ENCODE assay signal across 20 mouse cellular contexts in the genomic region with DNA sequence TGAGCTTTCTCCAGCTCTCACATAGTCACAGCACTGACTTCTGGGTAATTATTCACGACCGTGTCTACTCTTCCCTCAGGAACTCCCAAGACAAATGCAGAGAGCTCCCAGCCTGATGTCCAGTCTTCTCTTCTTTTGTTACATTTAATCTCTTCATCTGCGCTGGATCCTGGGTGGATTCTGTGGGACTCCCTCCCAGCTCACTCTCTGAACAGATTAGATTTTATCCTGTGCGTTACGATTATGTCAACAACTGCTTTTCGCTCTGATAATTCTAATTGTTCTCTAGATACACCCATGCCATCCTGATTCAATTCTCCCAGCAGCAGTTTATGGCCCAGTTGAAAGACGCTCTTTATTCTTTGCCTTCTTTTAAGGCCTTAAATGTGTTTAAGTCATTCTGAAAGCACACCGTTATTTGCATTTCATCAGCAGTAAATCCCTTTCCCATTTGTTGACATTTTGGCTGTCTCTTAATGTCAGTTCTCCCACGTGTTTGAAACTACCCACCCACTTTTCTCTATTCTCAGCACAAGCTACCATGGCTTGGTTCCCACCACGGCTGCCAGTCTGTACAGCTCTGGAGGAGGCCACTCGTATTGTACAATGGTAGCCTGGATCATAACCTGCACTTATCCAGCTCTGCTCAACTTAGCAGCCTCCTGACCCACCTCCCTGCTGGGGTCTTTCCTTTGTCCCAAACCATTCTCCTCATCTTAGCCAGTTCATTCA.
DNase-seq lines count a peak whose midpoint lies in the region; ATAC-seq and TF ChIP-seq lines count a peak whose summit lies in the region.
"Had no signal": no experiment of that assay in that cellular context is flagged by ENCODE, and none has a peak within 500 bp of the region (broad histone marks: within the 10 kb centered on the region; RNA-seq: fewer than 3 reads in every experiment).

No protein-coding gene starts in this region.

- 0 out of 2 replicates have a peak, but pooled peaks have one; percentile 12 for ATAC-seq in midbrain, embryonic 12.5 days (ENCODE audit: low FRiP score, low read depth)
- no peak for ATAC-seq in midbrain, postnatal 0 days (ENCODE audit: low FRiP score)
- ATAC-seq: forebrain, embryonic 16.5 days had no signal

- no peaks in the 10 kb centered on the region for H3K4me1 ChIP-seq in midbrain, embryonic 12.5 days
- peaks cover 4% of the 10 kb centered on the region; the same call in 1 of the 2 replicates for H3K4me1 ChIP-seq in midbrain, postnatal 0 days (ENCODE audit: insufficient read depth, low read length)
- H3K4me1 ChIP-seq: embryonic facial prominence, embryonic 12.5 days; hindbrain, embryonic 12.5 days had no signal

- no peak overlapping the region for H3K9ac ChIP-seq in midbrain, embryonic 12.5 days (replicated peaks)
- no peak overlapping the region for H3K9ac ChIP-seq in midbrain, postnatal 0 days (replicated peaks; ENCODE audit: low read length, poor library complexity, severe bottlenecking)
- H3K9ac ChIP-seq: embryonic facial prominence, embryonic 12.5 days; hindbrain, embryonic 12.5 days had no signal

- no peaks in the 10 kb centered on the region for H3K9me3 ChIP-seq in midbrain, embryonic 12.5 days
- no peaks in the 10 kb centered on the region for H3K9me3 ChIP-seq in midbrain, postnatal 0 days (ENCODE audit: low read length)
- H3K9me3 ChIP-seq: embryonic facial prominence, embryonic 12.5 days; heart, embryonic 10.5 days; hindbrain, embryonic 12.5 days had no signal

- H3K4me2 ChIP-seq in midbrain, embryonic 12.5 days (replicated peaks), result no peak overlapping the region
- H3K4me2 ChIP-seq in midbrain, postnatal 0 days (ENCODE audit: low read depth, low read length, poor library complexity, severe bottlenecking), result no peak overlapping the region
- H3K4me2 ChIP-seq: embryonic facial prominence, embryonic 12.5 days; hindbrain, embryonic 12.5 days had no signal

- 0 out of 2 replicates have a peak overlapping the region, but pooled peaks have one; percentile 12 for H3K27ac ChIP-seq in midbrain, embryonic 12.5 days (replicated peaks)
- H3K27ac ChIP-seq in midbrain, postnatal 0 days (ENCODE audit: low read depth, low read length), result no peak overlapping the region
- H3K27ac ChIP-seq: embryonic facial prominence, embryonic 12.5 days; heart, embryonic 10.5 days; hindbrain, embryonic 12.5 days had no signal

- TF ChIP-seq CTCF in midbrain, postnatal 0 days (IDR thresholded peaks at IDR 0.05), result no peak
- TF ChIP-seq CTCF in brain, embryonic 14.5 days (IDR thresholded peaks at IDR 0.05; ENCODE audit: borderline replicate concordance, extremely low read depth, insufficient read depth, insufficient read length), result no peak

- 23% methylated on average over 11 of the region's 11 CpGs for WGBS in midbrain, embryonic 12.5 days
- 17% methylated on average over 11 of the region's 11 CpGs for WGBS in midbrain, postnatal 0 days

- no peak for TF ChIP-seq POLR2A in brain, embryonic 14.5 days (IDR thresholded peaks at IDR 0.05; ENCODE audit: borderline replicate concordance, extremely low read depth, insufficient read depth, insufficient read length, poor library complexity, severe bottlenecking)

- no peak overlapping the region for H3K4me3 ChIP-seq in midbrain, embryonic 12.5 days
- H3K4me3 ChIP-seq in midbrain, postnatal 0 days (ENCODE audit: low read depth, low read length), result no peak overlapping the region
- H3K4me3 ChIP-seq: embryonic facial prominence, embryonic 12.5 days; heart, embryonic 10.5 days; hindbrain, embryonic 12.5 days had no signal

- peak; percentile 26 to 57 for DNase-seq in layer of hippocampus, adult 18-20 months (ENCODE audit: low spot score in 2 of 2)
- DNase-seq in layer of hippocampus, adult 11-12 months (ENCODE audit: low spot score), result no peak
- no peak for DNase-seq in midbrain, postnatal 0 days (ENCODE audit: low spot score)
- peak; percentile 68 for DNase-seq in brain, adult 2 months (ENCODE audit: low read depth, low spot score)
- DNase-seq in brain, embryonic 14.5 days (ENCODE audit: low read depth), result peak; percentile 36
- no peak for DNase-seq in ovary, postnatal 10 days (ENCODE audit: low spot score)
- DNase-seq: adrenal gland, adult 2 months; adrenal gland, postnatal 25 days; cerebellum, adult 11 months; cerebellum, adult 8-10 months; cerebellum, postnatal 14 days; gastrocnemius, postnatal 10 days; heart, adult 18-20 months; heart, postnatal 10 days; heart, postnatal 4 days had no signal

- H3K36me3 ChIP-seq in midbrain, embryonic 12.5 days, result no peaks in the 10 kb centered on the region
- no peaks in the 10 kb centered on the region for H3K36me3 ChIP-seq in midbrain, postnatal 0 days (ENCODE audit: insufficient read depth, low read length)
- H3K36me3 ChIP-seq: embryonic facial prominence, embryonic 12.5 days; heart, embryonic 10.5 days; hindbrain, embryonic 12.5 days had no signal

- H3K27me3 ChIP-seq in midbrain, embryonic 12.5 days, result no peaks in the 10 kb centered on the region
- no peaks in the 10 kb centered on the region for H3K27me3 ChIP-seq in midbrain, postnatal 0 days (ENCODE audit: insufficient read depth, low read length)
- H3K27me3 ChIP-seq: embryonic facial prominence, embryonic 12.5 days; hindbrain, embryonic 12.5 days had no signal

Comparison
In these comparisons a context has a peak if more than half of its experiments do, and no peak if none do; other contexts are left out.
1. DNase-seq: peak in layer of hippocampus, adult 18-20 months (2 of 2), brain, adult 2 months (single experiment) and brain, embryonic 14.5 days (single experiment); none in layer of hippocampus, adult 11-12 months (single experiment), midbrain, postnatal 0 days (single experiment) and ovary, postnatal 10 days (single experiment).